Mouse (Mus musculus): ENCODE measurements at regions not wholly inside any gene's neighbourhood (a gene's known extent, or its start where the extent isn't known, plus 50 kb on each side); places are given as distances from the start of the nearest gene placed in this dataset.

DNA sequence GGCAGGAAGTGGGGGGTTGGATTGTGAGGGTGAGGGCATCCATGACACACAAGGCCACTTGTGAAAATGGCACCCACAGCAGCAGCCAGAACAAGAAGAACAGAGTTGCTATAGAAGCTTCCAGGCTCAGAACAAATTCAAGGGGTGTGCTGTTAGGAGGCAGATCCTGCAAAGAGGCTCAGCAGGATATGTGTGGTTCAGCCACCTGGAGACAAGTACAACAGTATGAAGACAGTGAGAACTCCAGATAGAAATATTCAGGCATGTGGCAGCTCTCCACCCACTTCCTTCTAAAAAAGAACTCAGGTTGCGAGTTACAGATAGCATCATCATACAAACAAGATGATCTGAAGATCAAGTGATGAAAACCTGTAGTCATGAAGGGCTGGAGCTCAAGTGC, 544.9 kb upstream of the Tnp1 start:
- TF ChIP-seq CTCF (IDR thresholded peaks at IDR 0.05; ENCODE audit: low read depth, low read length) (no peak), TAL1 (conservative IDR thresholded peaks at IDR 0.05; ENCODE audit: low read depth, low read length) (no peak)
